Mouse (Mus musculus) regulatory T cell (primary cell): ENCODE data around the gene Tmigd3.

Source experiments
- in situ Hi-C: fragments of 300-600 bp; cut with MboI, MseI; formaldehyde crosslinking; loops from one replicate; pipeline ENCODE4 v1.15.1; 2025; ENCODE audit warnings: high pct_unique_total_duplicates

The Tmigd3 gene

DNA sequence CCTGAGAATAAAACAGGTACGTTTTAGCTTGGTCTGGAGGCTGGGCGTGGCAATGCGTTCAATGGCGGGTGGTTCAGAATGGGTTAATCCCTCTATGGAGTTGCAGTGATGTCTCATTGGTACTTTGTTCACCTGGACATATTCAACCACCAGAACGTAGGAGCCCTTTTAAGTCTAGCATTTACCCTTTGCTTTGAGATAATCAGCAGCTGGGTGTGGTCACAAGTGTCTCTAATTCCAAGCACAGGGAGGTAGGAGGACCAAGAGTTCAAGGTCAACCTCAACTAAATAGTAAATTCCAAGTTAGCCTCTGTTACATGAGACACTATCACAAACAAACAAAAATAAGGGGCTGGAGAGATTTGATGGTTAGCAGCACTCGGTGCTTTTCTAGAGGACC, 58.1 kb downstream of the Tmigd3 start:
- in situ Hi-C loops = no loop called here

- in situ Hi-C loops = no loop called here
Measured at GRCm38 (mm10) chr3:105929821-105930220, 59.1 kb downstream of the Tmigd3 start.

DNA sequence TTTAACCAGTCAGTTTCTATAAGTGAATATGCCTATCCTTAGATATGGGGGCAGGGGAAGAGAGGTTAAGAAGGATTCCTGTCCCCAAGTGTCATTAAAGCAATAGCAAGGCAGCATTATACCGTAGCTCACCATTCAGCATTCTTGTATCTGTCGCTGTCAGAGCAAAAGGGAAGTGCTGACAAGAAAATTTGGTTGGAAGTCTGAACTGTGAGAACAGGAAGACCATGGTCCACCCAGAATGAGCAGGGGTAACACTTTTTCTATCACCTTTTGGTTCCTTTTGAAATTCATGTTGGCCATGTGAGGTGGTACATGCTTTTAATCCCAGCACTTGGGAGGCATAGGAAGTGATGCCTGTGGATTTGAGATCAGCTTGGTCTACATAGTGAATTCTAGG, 60.4 kb downstream of the Tmigd3 start:
- in situ Hi-C loops = no loop called here

- in situ Hi-C loops = no loop called here
Measured at GRCm38 (mm10) chr3:105932240-105933071, 61.8 kb downstream of the Tmigd3 start, which contains the start of gene I830077J02Rik. Gene I830077J02Rik (minus strand): TSS chr3:105932664.

GRCm38 (mm10) chr3:105933926-105934325, 63.2 kb downstream of the Tmigd3 start:
- in situ Hi-C loops = no loop called here

GRCm38 (mm10) chr3:105935033-105935432, 64.3 kb downstream of the Tmigd3 start:
- in situ Hi-C loops = no loop called here

GRCm38 (mm10) chr3:105936111-105936510, 65.4 kb downstream of the Tmigd3 start:
- in situ Hi-C loops = no loop called here

- in situ Hi-C loops = loop anchor here (10.0 kb wide), 1 partner anchor 267 kb away; the partner anchor contains the start of gene Ddx20
Measured at GRCm38 (mm10) chr3:105951348-105951747, 80.6 kb downstream of the Tmigd3 start.

DNA sequence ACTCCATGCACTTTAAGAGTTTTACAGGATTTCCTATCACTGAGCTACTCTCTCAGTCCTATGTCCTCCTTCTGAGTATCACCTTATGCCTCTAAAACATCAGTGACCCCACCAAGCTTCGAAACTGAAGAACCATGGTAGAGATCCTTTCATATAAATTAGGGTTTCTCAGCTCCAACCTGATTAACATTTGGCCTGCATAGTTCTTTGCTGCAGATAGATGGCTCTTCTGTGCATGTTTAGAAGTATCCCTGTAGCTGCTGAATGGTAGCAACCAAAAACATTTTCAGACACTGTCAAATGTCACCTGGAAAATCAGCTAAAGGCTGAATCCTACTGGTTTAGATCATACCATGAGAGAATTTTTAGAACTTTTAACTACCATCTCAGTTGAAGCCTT, 86.5 kb downstream of the Tmigd3 start:
- in situ Hi-C loops = loop anchor here (10.0 kb wide), 1 partner anchor 272 kb away; the partner anchor contains the start of gene Ddx20

GRCm38 (mm10) chr3:105958204-105958603, 87.5 kb downstream of the Tmigd3 start:
- in situ Hi-C loops = loop anchor here (10.0 kb wide), 1 partner anchor 273 kb away; the partner anchor contains the start of gene Ddx20

GRCm38 (mm10) chr3:105958974-105959580, 88.4 kb downstream of the Tmigd3 start, which contains the start of gene Wdr77:
Gene Wdr77 (plus strand): TSS chr3:105959369.
- in situ Hi-C loops = loop anchor here (10.0 kb wide), 1 partner anchor 274 kb away; the partner anchor contains the start of gene Ddx20

- in situ Hi-C loops = loop anchor here (10.0 kb wide), 1 partner anchor 275 kb away; the partner anchor contains the start of gene Ddx20
Measured at GRCm38 (mm10) chr3:105959585-105959984, 88.9 kb downstream of the Tmigd3 start.

- in situ Hi-C loops = loop anchor here (10.0 kb wide), 1 partner anchor 275 kb away; the partner anchor contains the start of gene Ddx20
Measured at GRCm38 (mm10) chr3:105959999-105960398, 89.3 kb downstream of the Tmigd3 start, which contains the start of gene Atp5f1. Gene Atp5f1 (minus strand): TSS chr3:105960099.

DNA sequence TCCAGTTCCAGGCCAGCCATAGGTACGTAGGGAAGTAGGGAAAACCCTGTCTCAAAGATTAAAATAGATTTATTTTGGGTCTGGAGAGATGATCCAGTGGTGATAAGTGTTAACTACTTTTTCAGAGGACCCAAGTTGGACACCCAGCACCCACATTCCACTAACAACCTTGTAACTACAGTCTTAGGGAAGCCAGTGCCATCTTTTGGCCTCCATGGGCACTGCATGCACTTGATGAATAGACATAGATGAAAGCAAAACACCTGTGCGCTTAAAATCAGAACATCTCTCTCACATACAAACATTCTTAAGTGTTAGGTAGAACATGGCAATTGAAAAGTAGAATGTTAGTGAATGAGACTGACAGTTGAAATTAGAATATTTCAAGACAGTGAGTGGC, 90.0 kb downstream of the Tmigd3 start:
- in situ Hi-C loops = no loop called here

- in situ Hi-C loops = no loop called here
Measured at GRCm38 (mm10) chr3:105971831-105972446, 101.2 kb downstream of the Tmigd3 start.

GRCm38 (mm10) chr3:105973411-105973810, 102.7 kb downstream of the Tmigd3 start, which contains the start of gene Ovgp1:
Gene Ovgp1 (plus strand): TSS chr3:105973711.
- in situ Hi-C loops = no loop called here
